Mouse (Mus musculus) gastrocnemius, adult 18-20 months (tissue): Measurements from ENCODE around the gene Snn. TPM values are rescaled to one million over a fixed set of nuclear protein-coding genes. Genes with fewer than 3 reads are reported as not detected.

Experiments used
- DNase-seq: peaks from one replicate; pipeline ENCODE4 v3.0.0; 2021; ENCODE audit warnings: low spot score
- total RNA-seq, 2 experiments: library from RNA; stranded (reverse); gene quantifications; 2 replicates each; pipeline ENCODE4 v1.2.3; 2021

Gene Snn
- total RNA-seq, 2 experiments from 2014 or later = 2.4 to 3.4 TPM

DNA sequence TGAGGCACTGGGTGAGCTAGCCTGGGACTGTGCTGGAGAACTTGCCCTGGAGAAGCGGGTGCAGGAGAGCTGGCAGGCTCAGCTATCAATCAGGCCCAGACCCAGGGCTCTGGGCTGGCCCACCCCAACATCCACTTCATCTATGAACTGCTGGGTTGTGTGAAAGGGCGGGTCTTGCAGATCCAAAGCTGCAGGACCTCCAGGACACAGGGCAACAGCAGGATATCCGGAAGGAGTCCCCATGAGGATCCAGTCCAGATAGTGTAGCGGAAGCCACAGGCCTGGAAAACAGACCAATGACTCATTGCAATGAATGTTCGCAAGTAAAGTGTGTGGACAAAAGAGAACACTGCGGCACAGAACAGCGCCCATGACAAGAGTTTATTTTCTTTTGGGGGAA, 14.3 kb upstream of the Snn start:
- DNase-seq = no peak

GRCm38 (mm10) chr16:11047130-11047529, 13.6 kb upstream of the Snn start:
- DNase-seq = no peak

GRCm38 (mm10) chr16:11050226-11050625, 10.5 kb upstream of the Snn start:
- no peak for DNase-seq

DNA sequence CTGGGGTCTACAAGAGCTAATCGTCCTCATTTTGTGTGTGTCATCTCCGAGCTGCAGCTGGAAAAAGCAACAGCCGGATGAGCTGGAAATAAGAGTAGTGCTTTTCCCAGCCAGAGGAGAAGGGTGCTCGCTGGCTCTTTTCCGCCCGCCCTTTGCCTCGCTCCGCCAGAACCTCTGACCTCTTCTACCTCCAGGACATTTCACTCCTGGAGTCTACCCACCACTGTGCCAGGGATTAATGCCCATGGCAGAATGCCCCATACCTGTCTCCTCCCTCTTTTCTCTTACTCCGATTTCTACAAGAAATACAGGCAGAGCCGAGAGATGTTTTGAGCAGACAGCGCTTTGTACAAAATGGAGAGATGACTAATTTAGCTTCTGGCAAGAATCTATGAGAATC, 9.6 kb upstream of the Snn start:
- DNase-seq = no peak

DNA sequence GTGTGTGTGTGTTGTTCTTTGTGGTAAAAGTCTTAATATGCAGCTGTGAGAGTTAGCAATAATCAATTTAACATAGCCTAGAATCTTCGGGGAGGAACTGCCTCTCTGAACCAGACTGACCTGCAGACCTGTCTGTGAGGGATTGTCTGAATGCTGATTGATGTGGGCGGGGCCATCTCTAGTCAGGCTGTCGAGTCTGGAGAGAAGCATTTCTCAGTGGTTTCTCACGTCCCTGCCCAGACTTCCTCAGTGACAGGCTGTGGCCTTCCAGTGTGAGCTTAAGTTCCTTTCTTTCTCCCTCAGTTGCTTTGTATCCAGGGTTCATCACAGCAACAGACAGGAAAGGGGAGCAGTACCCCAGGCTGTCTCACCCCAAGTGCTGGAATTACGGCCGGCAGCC, 6.3 kb upstream of the Snn start:
- DNase-seq = no peak

- peak; percentile 47 for DNase-seq
Observed at GRCm38 (mm10) chr16:11054871-11055270, 5.9 kb upstream of the Snn start.

- no peak for DNase-seq
Observed at GRCm38 (mm10) chr16:11055916-11056315, 4.8 kb upstream of the Snn start.

DNA sequence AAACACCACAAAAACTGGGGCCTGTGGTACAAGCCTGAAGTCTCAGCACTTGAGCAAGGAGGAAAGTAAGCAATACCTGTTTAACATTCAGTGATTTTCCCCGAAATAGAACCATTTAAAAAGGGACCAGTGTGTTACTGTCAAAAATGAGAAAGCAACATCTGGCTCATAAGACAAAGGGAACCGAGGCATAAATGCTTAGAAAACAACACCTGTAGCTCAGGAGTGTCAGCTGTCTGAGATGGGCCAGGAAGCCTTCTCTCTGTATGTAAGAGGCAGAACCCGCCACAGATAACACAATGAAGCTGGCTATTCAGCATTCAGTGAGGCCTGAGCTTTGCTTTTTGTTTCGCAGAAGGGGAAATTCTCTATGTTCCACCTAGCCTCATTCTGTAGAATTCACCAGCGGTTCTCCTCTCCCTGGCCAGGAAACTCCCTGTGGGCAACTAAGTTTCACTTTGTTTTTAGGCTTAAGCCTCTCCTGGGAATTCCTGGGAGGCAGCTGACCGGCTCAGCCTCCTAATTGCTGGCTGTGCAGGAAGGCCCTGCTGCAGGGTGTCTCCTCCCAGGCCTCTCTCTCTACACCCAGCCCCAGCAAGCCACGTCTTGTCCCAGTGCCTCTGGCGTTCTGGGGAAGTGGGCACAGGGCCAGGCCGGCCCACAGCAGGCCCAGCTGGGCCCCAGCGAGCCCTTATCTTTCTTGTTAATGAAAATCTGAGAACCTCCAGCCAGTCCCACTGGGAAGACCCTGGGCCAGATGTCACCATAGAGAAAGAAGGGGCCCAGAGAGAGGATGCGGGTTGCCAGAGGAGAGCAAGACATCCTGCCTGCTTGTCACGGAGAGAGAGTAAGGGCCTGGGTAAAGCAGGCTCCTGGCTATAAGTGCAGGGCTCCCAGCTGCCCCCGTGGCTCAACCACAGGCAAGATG, 2.3 kb downstream of the Snn start:
- peak; percentile 77 for DNase-seq

GRCm38 (mm10) chr16:11064341-11064740, 3.6 kb downstream of the Snn start:
- DNase-seq = no peak

DNA sequence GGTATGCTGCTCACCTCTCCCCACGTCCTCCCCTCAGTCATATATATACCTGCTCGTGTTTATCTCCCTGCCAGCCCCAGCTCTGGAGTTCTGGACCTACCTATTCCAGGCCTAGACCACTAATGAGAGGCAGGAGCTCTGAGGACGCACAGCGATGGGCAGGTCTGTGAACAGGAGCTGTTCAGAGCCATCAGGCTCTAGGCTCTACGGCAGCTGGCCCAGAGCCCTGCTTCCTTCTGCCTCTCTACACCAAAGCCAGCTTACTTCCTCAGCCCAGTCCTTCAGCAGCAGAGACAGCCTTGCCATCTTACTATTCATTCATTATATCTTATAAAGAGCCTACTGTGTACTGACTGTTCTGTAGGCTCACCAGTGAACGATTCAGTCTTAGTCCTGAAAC, 4.0 kb downstream of the Snn start:
- DNase-seq = no peak

- DNase-seq = no peak
Observed at GRCm38 (mm10) chr16:11065431-11065830, 4.7 kb downstream of the Snn start.

- DNase-seq = peak; percentile 97
Observed at GRCm38 (mm10) chr16:11066029-11066832, 5.5 kb downstream of the Snn start, which contains the start of gene Litaf. Gene Litaf, minus strand, starts transcription at chr16:11066157.

GRCm38 (mm10) chr16:11066833-11067191, 6.1 kb downstream of the Snn start:
- peak; percentile 34 for DNase-seq

- no peak for DNase-seq
Observed at GRCm38 (mm10) chr16:11068666-11069065, 7.9 kb downstream of the Snn start.

DNA sequence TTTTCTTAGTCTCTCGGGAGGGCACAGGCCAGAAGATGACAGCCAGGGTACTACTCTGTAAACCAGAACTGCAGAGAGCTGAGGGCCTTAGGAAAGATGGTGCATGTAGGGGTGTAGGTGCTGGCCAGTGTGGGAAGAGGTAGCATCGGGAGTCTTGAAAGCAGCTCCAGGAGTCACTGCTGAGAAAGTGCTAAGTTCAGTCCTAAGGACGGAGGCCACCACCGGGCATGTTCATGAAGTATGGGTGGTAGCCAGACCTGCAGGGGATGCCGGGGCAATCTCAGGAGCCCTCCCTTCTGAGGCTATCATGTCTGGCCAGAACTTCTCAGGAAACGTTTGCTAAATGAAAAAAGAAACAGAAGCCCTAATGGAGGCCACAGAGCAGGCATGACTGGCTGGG, 8.5 kb downstream of the Snn start:
- DNase-seq = no peak

DNA sequence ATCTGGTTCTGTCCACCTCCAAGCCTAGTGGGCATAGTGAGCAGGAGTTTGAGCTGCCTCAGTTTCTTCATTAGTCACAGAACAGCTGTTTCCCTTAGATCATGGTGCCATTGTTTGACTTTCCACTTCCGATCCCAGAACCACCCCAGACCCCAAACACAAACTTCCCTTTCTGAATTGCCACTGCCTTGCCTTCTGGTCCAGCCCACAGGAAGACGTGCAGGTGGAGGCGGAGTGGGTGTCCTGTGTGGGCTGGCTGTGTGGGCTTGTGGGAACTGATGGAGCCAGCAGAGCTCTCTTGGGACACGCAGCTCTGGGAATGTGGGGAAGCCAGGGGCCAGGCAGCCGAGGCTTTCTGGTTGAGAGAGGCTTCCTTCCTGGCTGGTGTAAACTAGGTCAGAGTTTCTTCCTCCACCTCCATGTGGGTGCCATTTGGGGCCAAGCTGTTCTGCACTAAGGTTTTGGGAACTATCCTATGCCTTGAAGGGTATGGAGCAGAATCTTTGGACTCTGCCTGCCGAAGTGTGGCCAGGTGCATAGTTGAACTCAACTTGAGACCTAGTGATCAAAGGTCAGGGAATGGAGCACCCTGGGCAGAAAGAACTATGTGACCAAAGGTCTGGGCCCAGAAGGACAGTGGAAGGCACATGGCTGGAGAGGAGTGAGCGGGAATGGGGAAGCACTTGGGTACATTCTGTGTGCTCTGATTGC, 9.1 kb downstream of the Snn start:
- DNase-seq = no peak

DNA sequence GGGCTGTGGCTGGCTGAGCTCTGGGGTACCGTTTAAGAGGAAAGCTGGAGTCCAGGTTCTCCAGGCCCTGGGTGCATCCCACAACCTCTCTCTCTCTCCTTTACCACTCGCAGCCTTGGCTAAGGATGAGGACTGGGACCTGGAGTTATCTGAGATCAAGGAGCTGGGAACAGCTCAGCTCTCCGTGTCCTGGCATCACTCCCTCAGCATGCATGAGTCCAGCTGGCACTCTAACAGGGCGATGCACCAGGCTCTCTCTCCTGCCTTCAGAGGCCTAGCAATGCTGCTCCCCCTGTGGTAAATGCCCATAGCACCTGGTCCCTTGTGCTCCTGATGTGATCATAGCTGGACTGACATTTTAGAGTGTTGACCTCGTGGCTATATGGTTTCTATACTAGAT, 10.4 kb downstream of the Snn start:
- DNase-seq = peak; percentile 77

GRCm38 (mm10) chr16:11071887-11072286, 11.1 kb downstream of the Snn start:
- DNase-seq = no peak

DNA sequence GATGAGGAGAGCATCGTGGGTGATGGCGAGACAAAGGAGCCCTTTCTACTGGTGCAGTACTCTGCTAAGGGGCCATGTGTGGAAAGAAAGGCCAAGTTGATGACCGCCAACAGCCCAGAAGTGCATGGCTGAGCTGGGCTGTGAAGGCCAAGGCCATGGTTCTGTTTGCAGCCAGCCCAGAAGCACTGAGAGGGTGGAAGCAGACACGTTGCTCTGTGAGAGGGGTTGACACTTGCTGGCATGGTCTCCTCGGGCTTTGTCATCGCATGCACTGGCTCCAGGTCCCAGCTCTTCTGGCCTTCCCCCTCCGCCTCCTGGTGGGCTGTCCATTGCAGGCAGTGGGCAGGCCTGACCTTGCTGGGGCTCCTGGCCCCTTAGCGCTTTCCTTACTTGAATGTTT, 11.7 kb downstream of the Snn start:
- DNase-seq = no peak

DNA sequence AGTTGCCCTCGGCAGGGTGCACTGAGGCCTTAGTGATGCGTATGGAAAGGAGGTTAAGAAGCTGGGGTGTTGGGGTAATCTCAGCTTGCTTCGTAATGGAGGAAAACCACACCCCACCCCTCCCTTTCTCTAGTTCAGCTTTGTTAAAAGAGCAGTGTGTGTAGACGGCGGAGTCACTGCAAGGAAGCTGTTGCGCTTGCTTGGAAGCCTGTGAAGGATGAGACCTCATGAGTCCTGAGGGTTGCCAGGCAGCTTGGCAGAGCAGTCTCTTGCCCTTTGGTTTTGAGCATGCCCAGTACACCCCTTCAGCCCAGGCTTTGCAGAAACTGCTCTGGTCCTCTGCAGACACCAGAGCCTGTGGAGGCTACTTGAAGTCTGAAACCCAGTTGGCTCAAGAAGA, 12.3 kb downstream of the Snn start:
- DNase-seq = no peak

DNA sequence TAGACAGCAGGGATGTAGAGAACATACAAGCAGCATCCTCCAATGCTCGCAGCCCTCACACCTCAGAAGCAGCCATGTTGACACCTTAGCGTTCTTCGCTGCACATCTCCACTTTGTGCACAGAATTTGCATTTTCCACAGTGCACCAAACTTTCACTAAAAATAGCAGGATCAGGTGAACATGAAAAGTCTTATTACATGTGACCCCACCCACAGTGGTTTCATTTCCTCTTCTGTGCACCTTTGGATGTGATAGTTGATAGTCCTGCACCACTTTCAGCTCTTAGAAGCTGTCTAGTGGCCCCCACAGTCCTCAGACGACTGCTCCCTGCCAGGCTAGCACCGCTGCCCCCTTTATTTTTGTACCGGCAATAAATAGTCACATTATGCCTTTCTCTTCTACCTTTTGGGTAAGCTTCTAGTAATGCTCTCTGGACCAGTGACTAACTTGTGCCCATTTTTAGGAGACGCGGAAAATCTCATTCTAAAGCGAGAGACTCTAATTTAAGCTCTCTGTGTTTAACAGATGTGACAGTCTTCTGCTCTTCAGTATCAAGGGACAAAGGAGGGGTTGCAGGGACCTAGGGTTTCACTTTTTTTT, 17.0 kb downstream of the Snn start:
- no peak for DNase-seq
